Mouse (Mus musculus) forebrain, embryonic 14.5 days (tissue): ENCODE measurements around the gene Gtse1. TPM values are rescaled to one million over a fixed set of nuclear protein-coding genes. Genes with fewer than 3 reads are reported as not detected.
A peak's percentile ranks its signal among the peaks of the same experiment; 100 is the strongest.

Experiments
- ATAC-seq: fragments of 200-750 bp; cut with Nextera tagmentation; 2 replicates; pipeline ENCODE4 v1.8.0; 2017; ENCODE audit warnings: mild to moderate bottlenecking, moderate library complexity
- DNase-seq: peaks from one replicate; pipeline ENCODE4 v3.0.0-alpha.2; 2015; ENCODE audit warnings: low spot score
- H3K27ac ChIP-seq: fragments of 300-500 bp; sonication (generic); 2 replicates; pipeline ENCODE4 v1.5.1; 2014; ENCODE audit warnings: low read depth, mild to moderate bottlenecking, control low read depth, low read length, moderate library complexity
- H3K27me3 ChIP-seq: fragments of 300-500 bp; sonication (generic); replicated peaks from 2 replicates; pipeline ENCODE4 v1.6.1; 2014; ENCODE audit warnings: low read length, control low read depth, mixed read lengths; ENCODE audit not compliant: control insufficient read depth, insufficient read depth
- H3K36me3 ChIP-seq: fragments of 300-500 bp; sonication (generic); 2 replicates; pipeline ENCODE4 v1.6.1; 2014; ENCODE audit warnings: low read length, control low read depth; ENCODE audit not compliant: control insufficient read depth, insufficient read depth
- H3K4me1 ChIP-seq: fragments of 300-500 bp; sonication (generic); 2 replicates; pipeline ENCODE4 v1.6.1; 2014; ENCODE audit warnings: antibody characterized with exemption, low read length, control low read depth; ENCODE audit not compliant: control insufficient read depth, insufficient read depth
- H3K4me2 ChIP-seq: fragments of 300-500 bp; sonication (generic); 2 replicates; pipeline ENCODE4 v1.6.1; 2014; ENCODE audit warnings: mild to moderate bottlenecking, control low read depth, low read length
- H3K4me3 ChIP-seq: fragments of 300-500 bp; sonication (generic); 2 replicates; pipeline ENCODE4 v1.5.1; 2014; ENCODE audit warnings: low read depth, low read length, control low read depth
- H3K9ac ChIP-seq: fragments of 300-500 bp; sonication (generic); 2 replicates; pipeline ENCODE4 v1.6.1; 2014; ENCODE audit warnings: mild to moderate bottlenecking, low read length, control low read depth, moderate library complexity
- H3K9me3 ChIP-seq: fragments of 300-500 bp; sonication (generic); replicated peaks from 2 replicates; pipeline ENCODE4 v1.6.1; 2016; ENCODE audit warnings: low read length, control low read depth, mixed read lengths; ENCODE audit not compliant: control insufficient read depth
- WGBS: fragments of 180-500 bp; shearing (Covaris S2); extraction: QIAGEN DNeasy Blood & Tissue Kit; methylation state at CpG from one replicate; pipeline ENCODE4 v1.1.7; 2014; 5-methylcytosine and 5-hydroxymethylcytosine counted together
- polyA plus RNA-seq: library from polyadenylated mRNA; unstranded; fragments of >200 nt; fragmentation: Nextera tagmentation; extraction: Ambion mirVana; gene quantifications from 2 replicates; pipeline ENCODE4 v1.2.1, GENCODE M21; 2014

Gtse1 gene
- polyA plus RNA-seq, 1 experiment from 2014 or later: 14.3 TPM

GRCm38 (mm10) chr15:85903826-85904225, 44.3 kb downstream of the Gtse1 start:
- WGBS: 77% methylated on average over 8 of the region's 8 CpGs
- H3K9ac ChIP-seq: no peak overlapping the region
- no peak overlapping the region for H3K27ac ChIP-seq
- no peaks in the 10 kb centered on the region for H3K4me1 ChIP-seq
- DNase-seq: no peak
- H3K36me3 ChIP-seq: peaks cover 58% of the 10 kb centered on the region
- no peak overlapping the region for H3K4me3 ChIP-seq
- no peaks in the 10 kb centered on the region for H3K27me3 ChIP-seq
- ATAC-seq: no peak
- H3K9me3 ChIP-seq: no peaks in the 10 kb centered on the region
- no peak overlapping the region for H3K4me2 ChIP-seq

DNA sequence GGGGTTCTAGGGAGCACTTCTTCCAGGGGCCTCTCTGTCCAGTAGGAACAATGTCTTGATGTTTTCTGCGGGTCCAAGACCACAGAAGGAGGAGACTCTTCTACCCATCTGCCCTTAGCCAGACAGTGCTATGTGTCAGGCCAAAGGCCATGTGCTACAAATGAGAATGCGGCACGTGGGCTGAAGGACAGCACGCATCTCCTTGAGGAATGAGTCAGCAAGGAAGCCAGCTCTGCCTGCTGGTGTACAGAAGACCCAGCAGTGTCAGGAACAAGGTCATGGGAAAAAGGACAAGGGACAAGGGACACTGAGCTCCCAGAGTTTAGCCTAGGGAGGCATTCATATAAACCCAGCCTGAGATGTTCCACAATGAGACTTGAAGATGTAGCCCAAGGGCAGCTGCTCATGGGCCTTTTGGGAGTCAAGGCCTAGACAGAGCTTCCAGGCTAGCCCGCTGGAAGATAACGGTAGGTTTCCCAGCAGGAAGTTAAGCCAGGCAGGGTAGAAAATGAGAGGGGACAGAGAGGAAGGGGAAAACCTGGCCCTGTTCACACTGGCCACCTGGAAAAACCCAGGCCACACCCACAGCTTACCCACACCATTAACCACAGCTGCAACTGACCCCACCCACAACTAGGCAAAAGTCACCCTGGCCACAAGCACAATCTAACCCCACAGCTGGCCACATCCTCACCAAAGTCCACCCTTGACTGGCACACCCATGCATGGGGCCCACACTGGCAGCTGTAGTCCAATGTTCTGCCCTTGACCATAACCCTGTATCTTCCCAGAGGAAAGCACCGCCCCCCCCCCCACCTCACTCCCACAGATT, 49.3 kb downstream of the Gtse1 start:
- no peaks in the 10 kb centered on the region for H3K4me1 ChIP-seq
- H3K36me3 ChIP-seq: peaks cover 14% of the 10 kb centered on the region
- ATAC-seq: no peak
- no peaks in the 10 kb centered on the region for H3K27me3 ChIP-seq
- H3K9me3 ChIP-seq: no peaks in the 10 kb centered on the region
- no peak overlapping the region for H3K4me2 ChIP-seq
- no peak overlapping the region for H3K27ac ChIP-seq
- H3K9ac ChIP-seq: no peak overlapping the region
- DNase-seq: no peak
- 91% methylated on average over 7 of the region's 7 CpGs for WGBS
- H3K4me3 ChIP-seq: no peak overlapping the region

DNA sequence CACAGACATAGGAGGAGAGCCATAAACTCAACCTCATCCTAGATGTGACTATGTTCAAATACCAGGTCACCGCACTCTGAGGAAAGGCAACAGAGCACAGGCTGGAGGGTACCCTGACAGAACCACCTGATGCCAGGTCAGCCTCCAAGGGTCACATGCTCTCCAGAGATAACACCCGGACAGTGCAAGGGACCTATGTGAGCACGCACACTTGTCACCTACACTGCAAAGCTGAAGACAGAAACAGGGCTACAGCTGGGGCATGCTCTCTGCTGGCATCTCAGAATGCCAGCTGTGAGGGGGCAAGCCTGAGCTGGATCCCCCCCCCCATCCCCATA, 49.9 kb downstream of the Gtse1 start:
- no peak for ATAC-seq
- no peaks in the 10 kb centered on the region for H3K4me1 ChIP-seq
- 87% methylated on average over 3 of the region's 3 CpGs for WGBS
- H3K4me2 ChIP-seq: no peak overlapping the region
- H3K27me3 ChIP-seq: no peaks in the 10 kb centered on the region
- peaks cover 11% of the 10 kb centered on the region for H3K36me3 ChIP-seq
- no peak overlapping the region for H3K4me3 ChIP-seq
- H3K9me3 ChIP-seq: no peaks in the 10 kb centered on the region
- no peak for DNase-seq
- no peak overlapping the region for H3K9ac ChIP-seq
- H3K27ac ChIP-seq: peak overlapping the region; percentile 1; the same call in 1 of the 2 replicates

- Histone ChIP-seq H3K27ac (peak overlapping the region; percentile 1; the same call in 1 of the 2 replicates), H3K4me2 (no peak overlapping the region), H3K4me1 (no peaks in the 10 kb centered on the region), H3K9ac (no peak overlapping the region), H3K9me3 (no peaks in the 10 kb centered on the region), H3K27me3 (no peaks in the 10 kb centered on the region), H3K4me3 (no peak overlapping the region), H3K36me3 (peaks cover 9% of the 10 kb centered on the region)
- 60% methylated on average over 10 of the region's 10 CpGs for WGBS
- DNase-seq (no peak), ATAC-seq (no peak)
Measured at GRCm38 (mm10) chr15:85909931-85910330, 50.4 kb downstream of the Gtse1 start.

DNA sequence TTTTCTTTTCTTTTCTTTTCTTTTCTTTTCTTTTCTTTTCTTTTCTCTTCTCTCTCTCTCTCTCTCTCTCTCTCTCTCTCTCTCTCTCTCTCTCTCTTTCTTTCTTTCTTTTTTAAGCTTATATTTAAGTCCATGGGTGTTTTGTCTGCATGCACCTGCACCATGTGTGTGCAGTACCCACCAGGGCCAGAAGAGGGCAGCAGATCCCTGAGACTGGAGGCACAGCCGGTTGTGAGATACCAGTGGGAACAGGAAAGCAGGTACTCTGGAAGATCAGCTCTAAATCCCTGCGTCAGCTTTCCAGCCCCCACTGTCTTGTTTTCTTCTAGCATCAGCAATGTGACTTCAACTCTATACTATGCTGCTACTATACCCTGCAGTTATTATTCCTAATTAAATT, 54.1 kb downstream of the Gtse1 start:
- DNase-seq (peak; percentile 72), ATAC-seq (no peak)
- Histone ChIP-seq H3K27ac (no peak overlapping the region), H3K27me3 (no peaks in the 10 kb centered on the region), H3K4me3 (no peak overlapping the region), H3K4me1 (no peaks in the 10 kb centered on the region), H3K9ac (no peak overlapping the region), H3K9me3 (no peaks in the 10 kb centered on the region), H3K4me2 (no peak overlapping the region), H3K36me3 (peaks cover 15% of the 10 kb centered on the region; the same call in 1 of the 2 replicates)
- WGBS: 21% methylated on average over 2 of the region's 2 CpGs

DNA sequence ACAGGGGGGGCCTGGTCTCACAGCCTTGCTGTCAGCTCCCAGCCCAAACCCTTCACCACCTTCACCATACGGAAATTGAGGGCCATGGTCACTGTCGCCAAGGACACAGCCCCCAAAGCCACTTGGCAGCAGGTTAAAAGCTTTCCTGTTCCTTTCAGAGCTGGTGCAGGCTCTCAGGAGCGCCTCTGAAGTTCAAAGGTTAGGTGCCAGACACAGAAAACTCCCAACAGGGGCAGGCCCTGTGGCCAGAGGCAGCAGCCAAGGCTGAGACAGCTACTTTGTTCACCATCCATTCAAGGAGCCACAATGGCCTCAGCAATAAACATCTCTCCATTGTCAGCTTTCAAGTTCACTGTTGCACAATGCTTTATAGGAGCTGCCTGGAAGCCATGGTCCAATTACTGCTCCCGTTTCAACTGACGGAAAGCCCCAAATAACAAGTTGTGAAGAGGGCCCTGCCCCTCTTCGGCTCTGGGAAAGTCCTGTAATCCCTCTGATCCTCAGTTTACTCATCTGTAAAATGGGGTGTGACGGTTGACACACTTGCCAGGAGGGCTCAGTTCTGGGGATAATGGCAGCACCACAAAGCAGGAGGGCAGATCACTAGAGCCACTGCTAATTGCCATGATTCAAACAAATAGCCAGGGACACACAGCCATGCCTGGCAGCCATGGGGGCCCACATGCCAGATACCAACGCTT, 59.8 kb downstream of the Gtse1 start:
- H3K4me2 ChIP-seq: no peak overlapping the region
- ATAC-seq: no peak
- no peak overlapping the region for H3K27ac ChIP-seq
- H3K27me3 ChIP-seq: no peaks in the 10 kb centered on the region
- peak; percentile 14 for DNase-seq
- peaks cover 49% of the 10 kb centered on the region for H3K36me3 ChIP-seq
- H3K9ac ChIP-seq: no peak overlapping the region
- 40% methylated on average over 8 of the region's 8 CpGs for WGBS
- H3K9me3 ChIP-seq: no peaks in the 10 kb centered on the region
- H3K4me1 ChIP-seq: no peaks in the 10 kb centered on the region
- H3K4me3 ChIP-seq: no peak overlapping the region

DNA sequence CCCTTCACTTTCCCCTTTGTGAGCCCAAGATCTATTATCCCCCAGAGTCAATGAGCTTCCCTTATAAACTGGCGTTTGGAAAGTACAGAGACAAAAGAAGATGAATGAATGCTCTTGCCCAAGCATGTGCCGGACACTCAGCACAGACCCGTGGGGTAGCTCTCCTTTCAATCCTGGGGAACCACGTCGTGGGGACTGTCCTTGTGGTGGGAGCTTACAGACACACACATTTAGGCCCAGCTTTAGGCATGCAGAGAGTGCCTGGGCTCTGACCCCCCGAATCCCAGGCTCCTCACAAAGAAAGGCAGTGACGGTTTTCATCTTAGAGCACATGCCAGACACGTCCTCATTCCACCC, 60.3 kb downstream of the Gtse1 start:
- DNase-seq (no peak), ATAC-seq (no peak)
- H3K36me3 ChIP-seq: peaks cover 53% of the 10 kb centered on the region
- no peaks in the 10 kb centered on the region for H3K4me1 ChIP-seq
- no peaks in the 10 kb centered on the region for H3K27me3 ChIP-seq
- H3K4me2 ChIP-seq: no peak overlapping the region
- no peak overlapping the region for H3K4me3 ChIP-seq
- H3K9me3 ChIP-seq: no peaks in the 10 kb centered on the region
- WGBS: 47% methylated on average over 8 of the region's 8 CpGs
- no peak overlapping the region for H3K9ac ChIP-seq
- H3K27ac ChIP-seq: no peak overlapping the region; the same call in 1 of the 2 replicates

- Histone ChIP-seq H3K9ac (no peak overlapping the region), H3K4me1 (no peaks in the 10 kb centered on the region), H3K9me3 (no peaks in the 10 kb centered on the region), H3K36me3 (peaks cover 60% of the 10 kb centered on the region), H3K27ac (no peak overlapping the region), H3K27me3 (no peaks in the 10 kb centered on the region), H3K4me3 (no peak overlapping the region), H3K4me2 (no peak overlapping the region)
- DNase-seq (no peak), ATAC-seq (no peak)
- 92% methylated on average over 11 of the region's 11 CpGs for WGBS
Measured at GRCm38 (mm10) chr15:85921855-85922254, 62.3 kb downstream of the Gtse1 start.
